Mouse (Mus musculus) neutrophil, adult 59 days (primary cell): ENCODE measurements around the gene Mtch1. TPM values are rescaled to one million over a fixed set of nuclear protein-coding genes. Genes with fewer than 3 reads are reported as not detected.

Experiments used
- total RNA-seq, 2 experiments: library from RNA; stranded (reverse); gene quantifications; 1 replicate in 1 of 2; 2 replicates in 1 of 2; pipeline ENCODE4 v1.2.4; 2023

Mtch1 gene
- total RNA-seq: 100 to 1,000 TPM in 1 of 2 experiments, 10 to 100 TPM in 1; 81.7 to 111 TPM

GRCm38 (mm10) chr17:29347645-29348256, at the start of gene Mtch1:
Gene Mtch1, minus strand, starts transcription at chr17:29347934.

GRCm38 (mm10) chr17:29360761-29361221, 13.1 kb upstream of the Mtch1 start, which contains the start of gene Fgd2:
Gene Fgd2, plus strand, starts transcription at chr17:29360914.

GRCm38 (mm10) chr17:29317380-29317779, 30.4 kb downstream of the Mtch1 start, which contains the start of gene Pi16:
Gene Pi16, plus strand, starts transcription at chr17:29317680.

Other genes with a start within 250 kb of the Mtch1 start
- gene Rab44, start 233.8 kb downstream of the Mtch1 start, total RNA-seq: 100 to 1,000 TPM; 211 to 216 TPM
- gene Cpne5, start 109.8 kb downstream of the Mtch1 start, total RNA-seq: under 1 TPM in 1 of 2 experiments, not detected in 1; 0.40 TPM
- gene Ppil1, start 83.7 kb downstream of the Mtch1 start, total RNA-seq: 10 to 100 TPM; 20.2 to 20.6 TPM
- gene BC004004, start 79.1 kb downstream of the Mtch1 start, total RNA-seq: 10 to 100 TPM; 72.4 to 84.1 TPM
- gene Pi16, start 30.3 kb downstream of the Mtch1 start, total RNA-seq: 100 to 1,000 TPM; 204 to 207 TPM
- gene Fgd2, start 13.0 kb upstream of the Mtch1 start, total RNA-seq: 10 to 100 TPM; 39.5 to 46.5 TPM
- 100 to 1,000 TPM; 351 to 485 TPM for gene Pim1, start 142.8 kb upstream of the Mtch1 start, total RNA-seq
- gene Gm17657, start 201.7 kb upstream of the Mtch1 start, total RNA-seq: not detected
- 10 to 100 TPM; 11.8 to 12.9 TPM for gene Tbc1d22b, start 201.9 kb upstream of the Mtch1 start, total RNA-seq
- not detected for gene Tmem217, start 204.5 kb upstream of the Mtch1 start, total RNA-seq